Mouse (Mus musculus): Measurements from ENCODE around the gene Exosc2. TPM values are rescaled to one million over a fixed set of nuclear protein-coding genes. Genes with fewer than 3 reads are reported as not detected.

Gene Exosc2
- polyA plus RNA-seq, 1 experiment, result 9.1 TPM

- Histone ChIP-seq H3K4me3 (ENCODE audit: extremely low read depth, insufficient read depth, insufficient read length) (no peak overlapping the region), H3K27me3 (ENCODE audit: control insufficient read depth, insufficient read depth, low read length) (peaks cover 32% of the 10 kb centered on the region), H3K27ac (ENCODE audit: insufficient read depth, low read length) (no peak overlapping the region), H3K36me3 (ENCODE audit: control insufficient read depth, insufficient read depth, low read length) (no peaks in the 10 kb centered on the region), H3K4me1 (ENCODE audit: control insufficient read depth, insufficient read depth, insufficient read length) (no peaks in the 10 kb centered on the region)
- 11% methylated on average over 18 of the region's 18 CpGs for WGBS
- DNase-seq (ENCODE audit: low read depth in 1 of 2, low spot score in 2 of 2), result no peak
- TF ChIP-seq POLR2A (IDR thresholded peaks at IDR 0.05; ENCODE audit: low read depth, low read length) (no peak), CTCF (IDR thresholded peaks at IDR 0.05; ENCODE audit: extremely low read depth, insufficient read depth, insufficient read length, insufficient replicate concordance) (no peak)
Observed at GRCm38 (mm10) chr2:31641929-31642328, 28.6 kb upstream of the Exosc2 start.

GRCm38 (mm10) chr2:31653971-31654853 lies 16.3 kb upstream of the Exosc2 start:
- Histone ChIP-seq H3K4me3 (ENCODE audit: extremely low read depth, insufficient read depth, insufficient read length) (peak overlapping the region; percentile 21; the same call in 1 of the 2 replicates), H3K27ac (ENCODE audit: insufficient read depth, low read length) (no peak overlapping the region), H3K4me1 (ENCODE audit: control insufficient read depth, insufficient read depth, insufficient read length) (peaks cover 6% of the 10 kb centered on the region; the same call in 1 of the 2 replicates), H3K36me3 (ENCODE audit: control insufficient read depth, insufficient read depth, low read length) (no peaks in the 10 kb centered on the region), H3K27me3 (ENCODE audit: control insufficient read depth, insufficient read depth, low read length) (peaks cover 18% of the 10 kb centered on the region)
- DNase-seq (ENCODE audit: low read depth in 1 of 2, low spot score in 2 of 2), result no peak
- WGBS, result under 1% methylated on average over 88 of the region's 109 CpGs
- TF ChIP-seq POLR2A (IDR thresholded peaks at IDR 0.05; ENCODE audit: low read depth, low read length) (no peak), CTCF (IDR thresholded peaks at IDR 0.05; ENCODE audit: extremely low read depth, insufficient read depth, insufficient read length, insufficient replicate concordance) (no peak)

GRCm38 (mm10) chr2:31654854-31655559 lies 15.5 kb upstream of the Exosc2 start:
- H3K27ac ChIP-seq (ENCODE audit: insufficient read depth, low read length), result no peak overlapping the region
- peak in 1 of 2 experiments; percentile 19 for DNase-seq (ENCODE audit: low read depth in 1 of 2, low spot score in 2 of 2)
- H3K4me1 ChIP-seq (ENCODE audit: control insufficient read depth, insufficient read depth, insufficient read length), result peaks cover 6% of the 10 kb centered on the region; the same call in 1 of the 2 replicates
- no peak for TF ChIP-seq POLR2A (IDR thresholded peaks at IDR 0.05; ENCODE audit: low read depth, low read length)
- peak; percentile 31; the same call in 1 of the 2 replicates for TF ChIP-seq CTCF (IDR thresholded peaks at IDR 0.05; ENCODE audit: extremely low read depth, insufficient read depth, insufficient read length, insufficient replicate concordance)
- no peak overlapping the region for H3K4me3 ChIP-seq (ENCODE audit: extremely low read depth, insufficient read depth, insufficient read length)
- no peaks in the 10 kb centered on the region for H3K36me3 ChIP-seq (ENCODE audit: control insufficient read depth, insufficient read depth, low read length)
- H3K27me3 ChIP-seq (ENCODE audit: control insufficient read depth, insufficient read depth, low read length), result peaks cover 18% of the 10 kb centered on the region
- WGBS, result 7% methylated on average over 22 of the region's 22 CpGs

- Histone ChIP-seq H3K4me1 (ENCODE audit: control insufficient read depth, insufficient read depth, insufficient read length) (peaks cover 6% of the 10 kb centered on the region; the same call in 1 of the 2 replicates), H3K27me3 (ENCODE audit: control insufficient read depth, insufficient read depth, low read length) (peaks cover 18% of the 10 kb centered on the region), H3K36me3 (ENCODE audit: control insufficient read depth, insufficient read depth, low read length) (no peaks in the 10 kb centered on the region), H3K4me3 (ENCODE audit: extremely low read depth, insufficient read depth, insufficient read length) (no peak overlapping the region), H3K27ac (ENCODE audit: insufficient read depth, low read length) (no peak overlapping the region)
- no peak for DNase-seq (ENCODE audit: low read depth in 1 of 2, low spot score in 2 of 2)
- TF ChIP-seq CTCF (IDR thresholded peaks at IDR 0.05; ENCODE audit: extremely low read depth, insufficient read depth, insufficient read length, insufficient replicate concordance), result no peak
- TF ChIP-seq POLR2A (IDR thresholded peaks at IDR 0.05; ENCODE audit: low read depth, low read length), result no peak
- 86% methylated on average over 7 of the region's 7 CpGs for WGBS
Observed at GRCm38 (mm10) chr2:31656374-31656773, 14.1 kb upstream of the Exosc2 start.

GRCm38 (mm10) chr2:31662939-31663803 lies 7.3 kb upstream of the Exosc2 start:
- no peaks in the 10 kb centered on the region for H3K36me3 ChIP-seq (ENCODE audit: control insufficient read depth, insufficient read depth, low read length)
- H3K27ac ChIP-seq (ENCODE audit: insufficient read depth, low read length), result no peak overlapping the region
- no peaks in the 10 kb centered on the region for H3K4me1 ChIP-seq (ENCODE audit: control insufficient read depth, insufficient read depth, insufficient read length)
- TF ChIP-seq CTCF (IDR thresholded peaks at IDR 0.05; ENCODE audit: extremely low read depth, insufficient read depth, insufficient read length, insufficient replicate concordance) (no peak), POLR2A (IDR thresholded peaks at IDR 0.05; ENCODE audit: low read depth, low read length) (no peak)
- no peak for DNase-seq (ENCODE audit: low read depth in 1 of 2, low spot score in 2 of 2)
- no peak overlapping the region for H3K4me3 ChIP-seq (ENCODE audit: extremely low read depth, insufficient read depth, insufficient read length)
- H3K27me3 ChIP-seq (ENCODE audit: control insufficient read depth, insufficient read depth, low read length), result no peaks in the 10 kb centered on the region
- 52% methylated on average over 8 of the region's 8 CpGs for WGBS

- WGBS, result 92% methylated on average over 1 of the region's 1 CpGs
- no peaks in the 10 kb centered on the region for H3K4me1 ChIP-seq (ENCODE audit: control insufficient read depth, insufficient read depth, insufficient read length)
- H3K27ac ChIP-seq (ENCODE audit: insufficient read depth, low read length), result no peak overlapping the region
- H3K27me3 ChIP-seq (ENCODE audit: control insufficient read depth, insufficient read depth, low read length), result no peaks in the 10 kb centered on the region
- no peaks in the 10 kb centered on the region for H3K36me3 ChIP-seq (ENCODE audit: control insufficient read depth, insufficient read depth, low read length)
- no peak overlapping the region for H3K4me3 ChIP-seq (ENCODE audit: extremely low read depth, insufficient read depth, insufficient read length)
- DNase-seq (ENCODE audit: low read depth in 1 of 2, low spot score in 2 of 2), result no peak
- TF ChIP-seq CTCF (IDR thresholded peaks at IDR 0.05; ENCODE audit: extremely low read depth, insufficient read depth, insufficient read length, insufficient replicate concordance) (no peak), POLR2A (IDR thresholded peaks at IDR 0.05; ENCODE audit: low read depth, low read length) (no peak)
Observed at GRCm38 (mm10) chr2:31663804-31664180, 6.7 kb upstream of the Exosc2 start.

Data from spleen, adult 2 months (tissue).